Mouse (Mus musculus): ENCODE measurements around the gene Spata31d1d. TPM values are rescaled to one million over a fixed set of nuclear protein-coding genes. Genes with fewer than 3 reads are reported as not detected.
"Not testable (repeated sequence)": the region's sequence is repeated elsewhere in the genome, so short reads cannot be mapped to it uniquely, and the experiment has no call there.

Gene Spata31d1d
- not detected in 2 replicates for polyA plus RNA-seq (2016; fragmentation: Nextera tagmentation; extraction: Ambion mirVana)

DNA sequence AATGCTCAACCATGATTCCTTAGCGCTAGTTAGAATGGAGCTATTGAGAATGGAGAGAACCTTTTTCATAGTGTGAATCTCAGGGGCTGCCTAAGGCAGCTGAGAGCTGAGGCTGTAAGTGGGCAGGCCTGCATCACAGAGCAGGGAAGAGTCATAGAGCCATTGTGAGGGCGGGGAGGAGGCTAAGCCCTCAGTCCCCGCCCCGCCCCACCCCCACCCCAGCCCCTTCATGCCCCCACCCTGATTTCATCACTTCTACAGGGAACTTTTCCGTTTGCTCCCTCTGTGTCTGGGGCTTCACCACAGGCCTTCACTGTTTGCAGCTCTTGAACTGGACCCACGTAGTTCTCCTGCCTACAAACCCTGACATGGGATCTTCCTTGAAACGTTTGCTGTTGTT, at the start of gene Spata31d1d:
Gene Spata31d1d, minus strand, starts transcription at position 101 of the 400 bp plus-strand sequence.
- Histone ChIP-seq H3K27me3 (ENCODE audit: low read depth, poor library complexity, severe bottlenecking) (peaks cover 17% of the 10 kb centered on the region), H3K4me1 (peaks cover 3% of the 10 kb centered on the region; the same call in 1 of the 2 replicates), H3K36me3 (no peaks in the 10 kb centered on the region), H3K27ac (no peak within 1 kb of the TSS), H3K9me3 (replicated peaks) (no peaks in the 10 kb centered on the region), H3K4me3 (no peak within 1 kb of the TSS)
- no peak for DNase-seq (ENCODE audit: low spot score)
- WGBS = 46% methylated on average over 7 of the region's 7 CpGs

- peaks cover 99% of the 10 kb centered on the region for H3K36me3 ChIP-seq
- 100% methylated on average over 1 of the region's 1 CpGs for whole genome bisulfite sequencing
- H3K27ac ChIP-seq = not testable (repeated sequence)
Observed at GRCm38 (mm10) chr13:59779744-59780264, 48.3 kb upstream of the Spata31d1d start.

DNA sequence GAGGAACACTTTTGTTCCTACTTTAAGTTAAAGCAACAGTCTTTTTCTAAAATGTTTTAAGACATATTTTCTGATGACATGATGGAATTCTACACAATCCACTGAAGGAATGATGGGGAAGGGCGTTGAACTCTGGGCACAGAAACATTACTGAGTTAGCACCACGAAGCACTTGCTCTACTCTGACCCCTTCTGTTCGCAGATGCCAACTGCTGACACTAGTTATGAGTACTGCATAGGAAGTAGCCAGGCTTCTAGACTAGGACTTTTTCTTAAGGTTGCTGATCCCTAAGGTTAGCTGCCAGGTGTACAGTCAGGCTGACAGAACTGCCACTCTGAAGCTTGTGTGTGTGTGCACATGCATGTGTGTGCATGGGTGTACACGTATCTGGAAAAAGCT, 47.7 kb upstream of the Spata31d1d start:
- peaks cover 96% of the 10 kb centered on the region for H3K36me3 ChIP-seq
- H3K4me3 ChIP-seq = no peak overlapping the region
- H3K4me1 ChIP-seq = no peaks in the 10 kb centered on the region
- H3K27me3 ChIP-seq (ENCODE audit: low read depth, poor library complexity, severe bottlenecking) = no peaks in the 10 kb centered on the region
- H3K9me3 ChIP-seq (replicated peaks) = no peaks in the 10 kb centered on the region
- H3K27ac ChIP-seq = no peak overlapping the region
- no peak for DNase-seq (ENCODE audit: low spot score)
- WGBS = 86% methylated on average over 4 of the region's 4 CpGs

More at GRCm38 (mm10) chr13:59779744-59780264, 48.3 kb upstream of the Spata31d1d start:
- not testable (repeated sequence) for H3K9me3 ChIP-seq (replicated peaks); DNase-seq (ENCODE audit: low spot score); H3K27me3 ChIP-seq (ENCODE audit: low read depth, poor library complexity, severe bottlenecking); H3K4me3 ChIP-seq; H3K4me1 ChIP-seq

DNA sequence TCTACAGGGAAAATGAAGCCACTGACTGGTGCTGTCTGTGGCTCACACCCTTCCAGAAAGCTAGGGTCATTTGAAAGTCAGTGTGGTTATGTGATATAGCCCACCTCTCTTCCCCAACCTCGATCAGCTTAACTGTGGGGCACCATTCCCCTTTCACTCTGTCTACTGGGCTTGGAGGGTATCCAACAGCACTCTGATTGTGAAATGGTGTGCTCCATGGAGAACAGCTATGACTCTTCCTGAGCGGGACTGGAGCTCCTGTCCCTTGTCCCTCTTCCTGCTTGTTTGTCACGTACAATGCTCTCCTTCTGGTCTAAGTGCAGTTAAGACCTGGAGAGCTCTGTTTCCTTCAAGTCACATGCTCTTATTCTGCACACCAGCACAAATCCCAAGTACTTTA, 43.6 kb upstream of the Spata31d1d start:
- no peak overlapping the region for H3K4me3 ChIP-seq
- 91% methylated on average over 3 of the region's 3 CpGs for WGBS
- no peaks in the 10 kb centered on the region for H3K9me3 ChIP-seq (replicated peaks)
- DNase-seq (ENCODE audit: low spot score) = no peak
- H3K27me3 ChIP-seq (ENCODE audit: low read depth, poor library complexity, severe bottlenecking) = no peaks in the 10 kb centered on the region
- H3K36me3 ChIP-seq = peaks cover 85% of the 10 kb centered on the region
- peaks cover 13% of the 10 kb centered on the region for H3K4me1 ChIP-seq
- no peak overlapping the region for H3K27ac ChIP-seq

- WGBS = 75% methylated on average over 9 of the region's 9 CpGs
- Histone ChIP-seq H3K9me3 (replicated peaks) (no peaks in the 10 kb centered on the region), H3K27me3 (ENCODE audit: low read depth, poor library complexity, severe bottlenecking) (no peaks in the 10 kb centered on the region), H3K4me3 (no peak overlapping the region), H3K4me1 (peaks cover 44% of the 10 kb centered on the region), H3K27ac (no peak overlapping the region), H3K36me3 (peaks cover 52% of the 10 kb centered on the region)
- DNase-seq (ENCODE audit: low spot score) = no peak
Observed at GRCm38 (mm10) chr13:59771257-59771656, 39.7 kb upstream of the Spata31d1d start.

DNA sequence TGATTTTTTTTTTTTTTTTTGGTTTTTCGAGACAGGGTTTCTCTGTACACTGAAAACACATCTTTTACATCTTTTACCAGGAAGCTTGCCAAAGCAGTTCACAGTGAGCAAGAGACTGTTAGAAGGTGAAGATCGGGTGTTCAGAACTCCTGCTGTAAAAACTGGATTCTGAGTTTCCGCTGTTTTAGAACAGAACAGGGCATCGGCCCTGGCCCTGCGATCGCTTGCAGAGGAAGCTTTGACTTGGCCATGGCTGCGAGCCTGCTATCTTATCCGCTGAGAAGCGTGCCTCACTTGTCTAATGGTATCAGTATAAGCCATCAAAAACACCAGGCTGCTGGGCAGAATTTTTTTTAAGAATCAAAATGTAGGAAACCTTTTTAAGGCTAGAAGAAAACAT, 39.3 kb upstream of the Spata31d1d start:
- Histone ChIP-seq H3K9me3 (replicated peaks) (no peaks in the 10 kb centered on the region), H3K4me3 (peak overlapping the region; percentile 87), H3K36me3 (peaks cover 48% of the 10 kb centered on the region), H3K4me1 (peaks cover 48% of the 10 kb centered on the region), H3K27me3 (ENCODE audit: low read depth, poor library complexity, severe bottlenecking) (no peaks in the 10 kb centered on the region), H3K27ac (peak overlapping the region; percentile 89)
- DNase-seq (ENCODE audit: low spot score) = no peak
- WGBS = 80% methylated on average over 9 of the region's 9 CpGs

- Histone ChIP-seq H3K36me3 (peaks cover 41% of the 10 kb centered on the region), H3K4me1 (peaks cover 49% of the 10 kb centered on the region), H3K4me3 (peak overlapping the region; percentile 87), H3K9me3 (replicated peaks) (no peaks in the 10 kb centered on the region), H3K27me3 (ENCODE audit: low read depth, poor library complexity, severe bottlenecking) (no peaks in the 10 kb centered on the region), H3K27ac (peak overlapping the region; percentile 89)
- peak; percentile 86 for DNase-seq (ENCODE audit: low spot score)
- under 1% methylated on average over 28 of the region's 28 CpGs for WGBS
Observed at GRCm38 (mm10) chr13:59770164-59770562, 38.6 kb upstream of the Spata31d1d start.

- Histone ChIP-seq H3K27ac (peak within 1 kb of the TSS; percentile 89), H3K4me3 (peak within 1 kb of the TSS; percentile 87), H3K27me3 (ENCODE audit: low read depth, poor library complexity, severe bottlenecking) (no peaks in the 10 kb centered on the region), H3K9me3 (replicated peaks) (no peaks in the 10 kb centered on the region), H3K4me1 (peaks cover 49% of the 10 kb centered on the region), H3K36me3 (peaks cover 35% of the 10 kb centered on the region)
- under 1% methylated on average over 91 of the region's 91 CpGs for WGBS
- DNase-seq (ENCODE audit: low spot score) = peak; percentile 100
Observed at GRCm38 (mm10) chr13:59769296-59770163, 38.0 kb upstream of the Spata31d1d start, which contains the start of gene Isca1. Gene Isca1 (minus strand): TSS chr13:59769810.

DNA sequence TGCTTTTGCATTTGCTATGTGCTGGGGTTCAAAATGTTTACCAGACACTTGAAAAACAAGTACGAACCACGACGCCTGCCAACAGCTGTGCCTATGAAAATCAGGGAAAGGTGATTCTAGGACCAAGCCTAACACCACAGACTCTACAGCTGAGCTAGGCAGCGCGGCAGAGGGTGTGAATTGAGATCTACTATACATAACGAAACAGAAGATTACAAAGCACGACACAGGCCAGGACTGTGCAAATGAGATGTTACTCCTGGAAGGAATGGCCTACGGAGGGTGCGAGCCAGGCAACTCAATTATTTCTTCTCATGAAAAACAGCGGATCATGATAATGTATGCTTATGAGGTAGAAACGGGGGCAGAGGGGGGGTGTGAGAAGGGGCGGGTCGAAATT, 37.0 kb upstream of the Spata31d1d start:
- Histone ChIP-seq H3K4me1 (peaks cover 49% of the 10 kb centered on the region), H3K27ac (0 out of 2 replicates have a peak overlapping the region, but pooled peaks have one; percentile 21), H3K27me3 (ENCODE audit: low read depth, poor library complexity, severe bottlenecking) (no peaks in the 10 kb centered on the region), H3K4me3 (peak overlapping the region; percentile 87), H3K9me3 (replicated peaks) (no peaks in the 10 kb centered on the region), H3K36me3 (peaks cover 35% of the 10 kb centered on the region)
- DNase-seq (ENCODE audit: low spot score) = no peak
- 46% methylated on average over 13 of the region's 13 CpGs for WGBS

- WGBS = 77% methylated on average over 11 of the region's 11 CpGs
- Histone ChIP-seq H3K36me3 (peaks cover 36% of the 10 kb centered on the region), H3K27ac (peak overlapping the region; percentile 34; the same call in 1 of the 2 replicates), H3K27me3 (ENCODE audit: low read depth, poor library complexity, severe bottlenecking) (no peaks in the 10 kb centered on the region), H3K9me3 (replicated peaks) (no peaks in the 10 kb centered on the region), H3K4me1 (peaks cover 49% of the 10 kb centered on the region), H3K4me3 (no peak overlapping the region)
- no peak for DNase-seq (ENCODE audit: low spot score)
Observed at GRCm38 (mm10) chr13:59766786-59767515, 35.4 kb upstream of the Spata31d1d start.

DNA sequence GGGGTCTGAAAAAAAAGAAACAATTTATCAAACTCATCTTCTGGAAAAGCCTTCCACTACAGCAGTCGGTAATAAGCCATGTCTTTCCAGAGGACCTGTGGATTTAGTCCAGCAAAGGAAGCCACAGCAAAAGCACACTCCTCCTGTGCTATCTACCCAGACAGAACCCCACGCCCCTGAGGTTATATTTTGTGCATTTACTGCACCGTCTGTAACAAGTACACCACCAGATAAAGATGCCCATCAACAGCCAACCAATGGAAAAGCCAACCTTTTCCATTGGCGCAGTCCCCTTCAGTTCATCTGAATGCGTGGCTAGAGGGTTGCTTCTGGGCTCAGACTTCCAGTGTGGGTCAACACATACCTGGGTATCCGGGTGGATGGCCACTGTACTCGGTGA, 31.2 kb upstream of the Spata31d1d start:
- peaks cover 70% of the 10 kb centered on the region for H3K36me3 ChIP-seq

DNA sequence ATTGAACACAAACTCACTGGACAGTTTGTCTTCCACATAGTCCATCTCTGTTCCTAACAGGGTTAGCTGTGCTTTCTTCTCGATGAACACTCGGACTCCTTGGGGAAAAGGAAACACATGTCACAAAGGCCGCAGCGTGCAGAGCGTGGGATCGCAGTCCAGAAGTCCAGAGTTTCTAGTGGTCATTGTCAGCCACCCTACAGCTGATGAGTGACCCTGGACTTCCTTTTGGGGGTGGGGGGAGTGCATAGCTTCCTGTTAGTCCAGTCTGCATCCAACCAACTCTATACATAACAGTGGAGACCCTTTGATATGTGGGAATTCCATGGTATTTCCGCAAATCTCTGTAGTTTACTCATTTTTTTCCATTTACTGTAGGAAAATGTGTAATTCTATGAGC, 25.4 kb upstream of the Spata31d1d start:
- H3K4me1 ChIP-seq = no peaks in the 10 kb centered on the region
- no peak overlapping the region for H3K27ac ChIP-seq
- WGBS = 95% methylated on average over 7 of the region's 7 CpGs
- no peak for DNase-seq (ENCODE audit: low spot score)
- H3K27me3 ChIP-seq (ENCODE audit: low read depth, poor library complexity, severe bottlenecking) = no peaks in the 10 kb centered on the region
- H3K4me3 ChIP-seq = no peak overlapping the region
- peaks cover 75% of the 10 kb centered on the region for H3K36me3 ChIP-seq
- H3K9me3 ChIP-seq (replicated peaks) = no peaks in the 10 kb centered on the region

More for the DNA sequence above, 31.2 kb upstream of the Spata31d1d start:
- Histone ChIP-seq H3K27me3 (ENCODE audit: low read depth, poor library complexity, severe bottlenecking) (no peaks in the 10 kb centered on the region), H3K27ac (no peak overlapping the region), H3K4me3 (no peak overlapping the region), H3K4me1 (peaks cover 21% of the 10 kb centered on the region), H3K9me3 (replicated peaks) (no peaks in the 10 kb centered on the region)
- no peak for DNase-seq (ENCODE audit: low spot score)
- 92% methylated on average over 7 of the region's 7 CpGs for WGBS
